In genomic region chr8:111343225-111343624, GRCm38 (mm10) we compare ENCODE assay signal across 9 mouse cellular contexts. TPM values are rescaled to one million over a fixed set of nuclear protein-coding genes. Genes with fewer than 3 reads are reported as not detected.
DNase-seq lines count a peak whose midpoint lies in the region; ATAC-seq lines count a peak whose summit lies in the region.
"Had no signal": no experiment of that assay in that cellular context is flagged by ENCODE, and none has a peak within 500 bp of the region (broad histone marks: within the 10 kb centered on the region; RNA-seq: fewer than 3 reads in every experiment).

No protein-coding gene starts in this region.

- WGBS in hindbrain, embryonic 11.5 days, result 24% methylated on average over 5 of the region's 5 CpGs
- 18% methylated on average over 5 of the region's 5 CpGs for WGBS in hindbrain, embryonic 12.5 days

- no peak overlapping the region for H3K4me2 ChIP-seq in hindbrain, embryonic 11.5 days (replicated peaks; ENCODE audit: low read depth, low read length)
- no peak overlapping the region for H3K4me2 ChIP-seq in hindbrain, embryonic 12.5 days (replicated peaks)
- H3K4me2 ChIP-seq: embryonic facial prominence, embryonic 12.5 days had no signal

- no peak overlapping the region for H3K4me3 ChIP-seq in hindbrain, embryonic 11.5 days (ENCODE audit: low read depth, low read length)
- no peak overlapping the region for H3K4me3 ChIP-seq in hindbrain, embryonic 12.5 days
- H3K4me3 ChIP-seq: embryonic facial prominence, embryonic 12.5 days had no signal

- H3K27ac ChIP-seq in hindbrain, embryonic 11.5 days (ENCODE audit: low read depth, low read length), result no peak overlapping the region
- no peak overlapping the region for H3K27ac ChIP-seq in hindbrain, embryonic 12.5 days
- H3K27ac ChIP-seq: embryonic facial prominence, embryonic 12.5 days had no signal

- DNase-seq in hindbrain, embryonic 11.5 days (ENCODE audit: low spot score), result peak; percentile 81
- peak; percentile 14 for DNase-seq in brain, embryonic 18.5 days (ENCODE audit: low read depth, low spot score)
- peak; percentile 65 for DNase-seq in forelimb bud, embryonic 11.5 days (ENCODE audit: low read depth, low spot score)
- DNase-seq in left cerebral cortex, postnatal 25 days (ENCODE audit: low spot score in 2 of 2), result peak; percentile 76 to 86
- peak; percentile 92 for DNase-seq in testis, postnatal 10 days (ENCODE audit: low spot score)

- no peaks in the 10 kb centered on the region for H3K27me3 ChIP-seq in hindbrain, embryonic 11.5 days (ENCODE audit: control insufficient read depth, insufficient read depth, low read length)
- H3K27me3 ChIP-seq in hindbrain, embryonic 12.5 days, result peaks cover 19% of the 10 kb centered on the region; the same call in 1 of the 2 replicates

- H3K4me1 ChIP-seq in hindbrain, embryonic 11.5 days (replicated peaks; ENCODE audit: control insufficient read depth, insufficient read depth, low read length), result no peaks in the 10 kb centered on the region
- no peaks in the 10 kb centered on the region for H3K4me1 ChIP-seq in hindbrain, embryonic 12.5 days
- H3K4me1 ChIP-seq: embryonic facial prominence, embryonic 12.5 days had no signal

- ATAC-seq in hindbrain, embryonic 11.5 days (ENCODE audit: low FRiP score), result no peak
- no peak for ATAC-seq in hindbrain, embryonic 12.5 days (ENCODE audit: low FRiP score)
- ATAC-seq in inflammation-experienced regulatory T-cells, adult 6 months, result peak; percentile 82
- peak; percentile 79 for ATAC-seq in neutrophil, adult 5-6 weeks (ENCODE audit: extremely low read depth, insufficient number of reproducible peaks, low FRiP score, poor library complexity, severe bottlenecking)

- intact Hi-C loops in left cerebral cortex, postnatal 25 days (cut with DNase I), result loop anchor here (1.0 to 10.0 kb wide), 2 partner anchors 96 to 322 kb away; no protein-coding TSS in a partner anchor

- H3K9ac ChIP-seq in hindbrain, embryonic 11.5 days (ENCODE audit: low read depth, low read length), result no peak overlapping the region
- H3K9ac ChIP-seq in hindbrain, embryonic 12.5 days, result no peak overlapping the region
- H3K9ac ChIP-seq: embryonic facial prominence, embryonic 12.5 days had no signal

- H3K36me3 ChIP-seq in hindbrain, embryonic 11.5 days (ENCODE audit: control insufficient read depth, insufficient read depth, low read length), result no peaks in the 10 kb centered on the region
- H3K36me3 ChIP-seq in hindbrain, embryonic 12.5 days, result no peaks in the 10 kb centered on the region
- H3K36me3 ChIP-seq: embryonic facial prominence, embryonic 12.5 days had no signal

- H3K9me3 ChIP-seq in hindbrain, embryonic 11.5 days (ENCODE audit: control insufficient read depth, low read length), result no peaks in the 10 kb centered on the region
- H3K9me3 ChIP-seq in hindbrain, embryonic 12.5 days (replicated peaks), result no peaks in the 10 kb centered on the region
- H3K9me3 ChIP-seq: embryonic facial prominence, embryonic 12.5 days had no signal

RNA-seq across cellular contexts. Expression of gene Mlkl, which starts 5.2 kb away (rescaled TPM):
- 0.14 and 1.3 TPM in 2 replicates for polyA plus RNA-seq in hindbrain, embryonic 11.5 days (2014; fragmentation: Nextera tagmentation; extraction: Ambion mirVana)
- 0.43 and 0.82 TPM in 2 replicates for polyA plus RNA-seq in hindbrain, embryonic 12.5 days (2016; fragmentation: Nextera tagmentation; extraction: Ambion mirVana)
- 10 to 100 TPM in 1 of 3 experiments, 1 to 10 TPM in 2; 3.7 to 18.8 (median 6.3) TPM for polyA plus RNA-seq in inflammation-experienced regulatory T-cells, adult 6 months (2017; shearing (Covaris generic))
- total RNA-seq in left cerebral cortex, postnatal 25 days (2021), result under 1 TPM; 0.30 to 0.41 TPM
- 2.5 and 2.7 TPM in 2 replicates for total RNA-seq in neutrophil, adult 5-6 weeks (2017)

RNA-seq across cellular contexts. Expression of gene Rfwd3, which starts 43.2 kb away (rescaled TPM):
- 64.5 and 84.4 TPM in 2 replicates for polyA plus RNA-seq in hindbrain, embryonic 11.5 days (2014; fragmentation: Nextera tagmentation; extraction: Ambion mirVana)
- polyA plus RNA-seq in hindbrain, embryonic 12.5 days (2016; fragmentation: Nextera tagmentation; extraction: Ambion mirVana), result 53.5 and 56.0 TPM in 2 replicates
- polyA plus RNA-seq in inflammation-experienced regulatory T-cells, adult 6 months (2017; shearing (Covaris generic)), result 10 to 100 TPM; 26.0 to 37.9 (median 27.3) TPM
- 10 to 100 TPM; 19.8 to 21.4 TPM for total RNA-seq in left cerebral cortex, postnatal 25 days (2021)
- total RNA-seq in neutrophil, adult 5-6 weeks (2017), result 24.4 and 29.1 TPM in 2 replicates

RNA-seq across cellular contexts. Expression of gene Fa2h, which starts 50.4 kb away (rescaled TPM):
- 0.15 TPM in 1 of 2 replicates, not detected in the other for polyA plus RNA-seq in hindbrain, embryonic 11.5 days (2014; fragmentation: Nextera tagmentation; extraction: Ambion mirVana)
- polyA plus RNA-seq in hindbrain, embryonic 12.5 days (2016; fragmentation: Nextera tagmentation; extraction: Ambion mirVana), result 0.12 TPM in 1 of 2 replicates, not detected in the other
- under 1 TPM in 1 of 3 experiments, not detected in 2; 0.32 TPM for polyA plus RNA-seq in inflammation-experienced regulatory T-cells, adult 6 months (2017; shearing (Covaris generic))
- 10 to 100 TPM; 22.3 to 28.8 TPM for total RNA-seq in left cerebral cortex, postnatal 25 days (2021)
- total RNA-seq in neutrophil, adult 5-6 weeks (2017), result not detected in 2 replicates

Comparison
In these comparisons a context has a peak if more than half of its experiments do, and no peak if none do; other contexts are left out.
1. ATAC-seq: peak in inflammation-experienced regulatory T-cells, adult 6 months (single experiment) and neutrophil, adult 5-6 weeks (single experiment); none in hindbrain, embryonic 11.5 days (single experiment) and hindbrain, embryonic 12.5 days (single experiment).
2. DNase-seq: peak in every context shown above with its lines; median percentile 92 in testis, postnatal 10 days; 81 in hindbrain, embryonic 11.5 days; 81 in left cerebral cortex, postnatal 25 days; 65 in forelimb bud, embryonic 11.5 days; 14 in brain, embryonic 18.5 days.